Comparison of ENCODE assay signal across 22 mouse cellular contexts in genomic region chr11:62541581-62541980, GRCm38 (mm10). TPM values are rescaled to one million over a fixed set of nuclear protein-coding genes. Genes with fewer than 3 reads are reported as not detected.
DNase-seq lines count a peak whose midpoint lies in the region; ATAC-seq and TF ChIP-seq lines count a peak whose summit lies in the region.
"Had no signal": no experiment of that assay in that cellular context is flagged by ENCODE, and none has a peak within 500 bp of the region (broad histone marks: within the 10 kb centered on the region; RNA-seq: fewer than 3 reads in every experiment).

No protein-coding gene starts in this region.

- H3K9ac ChIP-seq in heart, adult 2 months (ENCODE audit: low read depth, low read length), result no peak overlapping the region
- H3K9ac ChIP-seq in CH12.LX (ENCODE audit: insufficient read depth, low read depth), result 0 out of 2 replicates have a peak overlapping the region, but pooled peaks have one; percentile 5
- H3K9ac ChIP-seq: forebrain, embryonic 13.5 days; forebrain, postnatal 0 days; hindbrain, embryonic 13.5 days; intestine, embryonic 15.5 days had no signal

- TF ChIP-seq RAD21 in CH12.LX (IDR thresholded peaks at IDR 0.05; ENCODE audit: low read depth, low read length), result no peak

- intact Hi-C loops in heart, adult 2 months (cut with DNase I), result no loop called here

- no peaks in the 10 kb centered on the region for H3K27me3 ChIP-seq in heart, adult 2 months (ENCODE audit: control insufficient read depth, insufficient read depth, low read length)
- H3K27me3 ChIP-seq in CH12.LX (replicated peaks), result peaks cover 29% of the 10 kb centered on the region

- peaks cover 3% of the 10 kb centered on the region for H3K4me1 ChIP-seq in heart, adult 2 months (ENCODE audit: control insufficient read depth, insufficient read depth, low read length)
- H3K4me1 ChIP-seq in CH12.LX (ENCODE audit: control insufficient read depth in 1 of 2, insufficient read depth in 2 of 2), result peaks cover 10 to 31% of the 10 kb centered on the region in 2 experiments

- no peaks in the 10 kb centered on the region for H3K9me3 ChIP-seq in CH12.LX (replicated peaks; ENCODE audit: low read length)
- H3K9me3 ChIP-seq: forebrain, embryonic 10.5 days; forebrain, embryonic 13.5 days; hindbrain, embryonic 13.5 days; intestine, embryonic 15.5 days had no signal

- no peak for TF ChIP-seq CTCF in heart, adult 2 months (IDR thresholded peaks at IDR 0.05)
- no peak for TF ChIP-seq CTCF in CH12.LX (conservative IDR thresholded peaks at IDR 0.05 in 1 of 2, IDR thresholded peaks at IDR 0.05 in 1 of 2; ENCODE audit: low read depth in 2 of 2, low read length in 2 of 2)

- H3K4me2 ChIP-seq in CH12.LX (ENCODE audit: insufficient read depth, low read depth, poor library complexity, severe bottlenecking), result peak overlapping the region; percentile 60; the same call in 1 of the 2 replicates
- H3K4me2 ChIP-seq: forebrain, embryonic 13.5 days; heart, embryonic 11.5 days; hindbrain, embryonic 13.5 days; intestine, embryonic 15.5 days had no signal

- H3K27ac ChIP-seq in heart, adult 2 months, result no peak overlapping the region
- peak overlapping the region; percentile 10; the same call in 1 of the 2 replicates for H3K27ac ChIP-seq in CH12.LX (ENCODE audit: insufficient read depth, low read depth)
- H3K27ac ChIP-seq: forebrain, embryonic 10.5 days; forebrain, embryonic 13.5 days; gastrocnemius, adult 2 months; hindbrain, embryonic 13.5 days; intestine, embryonic 15.5 days had no signal

- no peak overlapping the region for H3K4me3 ChIP-seq in heart, adult 2 months
- no peak overlapping the region for H3K4me3 ChIP-seq in CH12.LX (replicated peaks in 1 of 3; ENCODE audit: low read depth in 2 of 3, low read length in 2 of 3, poor library complexity in 1 of 3)
- H3K4me3 ChIP-seq: forebrain, embryonic 10.5 days; forebrain, embryonic 13.5 days; gastrocnemius, adult 2 months; hindbrain, embryonic 13.5 days; intestine, embryonic 15.5 days had no signal

- dilution Hi-C loops in CH12.LX (cut with MboI; ENCODE audit: extremely low pct_ligation_motif_present, extremely low pct_unique_long_range_greater_than_20kb, low sequenced_read_pairs), result no loop called here

- no peaks in the 10 kb centered on the region; the same call in 1 of the 2 replicates for H3K79me2 ChIP-seq in heart, adult 2 months (replicated peaks; ENCODE audit: control insufficient read depth, insufficient read depth, low read length)
- peaks cover 16% of the 10 kb centered on the region for H3K79me2 ChIP-seq in CH12.LX (replicated peaks; ENCODE audit: control insufficient read depth, extremely low read depth, insufficient read depth, poor library complexity, severe bottlenecking)

- peak; percentile 51 for DNase-seq in heart, adult 11 months
- DNase-seq in heart, adult 2 months, result no peak
- DNase-seq in CH12.LX (ENCODE audit: extremely low read depth), result peak; percentile 44
- no peak for DNase-seq in cerebellum, postnatal 25 days
- no peak for DNase-seq in kidney, postnatal 4 days
- DNase-seq: adrenal gland, adult 8-10 months; adrenal gland, postnatal 25 days; cerebellum, adult 11-12 months; cerebellum, adult 8-10 months; cerebellum, postnatal 10 days; forebrain, postnatal 0 days; gastrocnemius, adult 2 months; gastrocnemius, postnatal 14 days had no signal

- in situ Hi-C loops in CH12.LX (cut with MboI; ENCODE audit: low pct_ligation_motif_present, low pct_unique_long_range_greater_than_20kb, low sequenced_read_pairs), result no loop called here

- TF ChIP-seq POLR2A in heart, adult 2 months (IDR thresholded peaks at IDR 0.05; ENCODE audit: insufficient read depth, low read depth, low read length), result no peak
- peak; percentile 64 for TF ChIP-seq POLR2A in CH12.LX (IDR thresholded peaks at IDR 0.05; ENCODE audit: low read depth, low read length)

- WGBS in heart, adult 2 months, result 81% methylated on average over 8 of the region's 8 CpGs

- ATAC-seq in megakaryocyte progenitor cell, adult 5-6 weeks (replicated peaks; ENCODE audit: poor library complexity), result peak; percentile 33; the same call in 1 of the 2 replicates
- ATAC-seq: activated CD4-positive, CD25-positive, alpha-beta regulatory T cell, adult 4 months; CD4-positive, CD25-positive, alpha-beta regulatory T cell, adult 4 months; forebrain, embryonic 13.5 days; forebrain, postnatal 0 days; hindbrain, embryonic 16.5 days; intestine, embryonic 15.5 days had no signal

- TF ChIP-seq EP300 in heart, adult 2 months (IDR thresholded peaks at IDR 0.05; ENCODE audit: insufficient read depth, low read depth, low read length), result no peak
- TF ChIP-seq EP300 in CH12.LX (IDR thresholded peaks at IDR 0.05; ENCODE audit: low read length), result no peak; the same call in 1 of the 2 replicates

- no peaks in the 10 kb centered on the region for H3K36me3 ChIP-seq in heart, adult 2 months (ENCODE audit: control insufficient read depth, insufficient read depth, low read length)
- H3K36me3 ChIP-seq in CH12.LX (replicated peaks in 1 of 2; ENCODE audit: control insufficient read depth in 1 of 2, insufficient read depth in 1 of 2, low read length in 1 of 2), result peaks cover 0 to 7% of the 10 kb centered on the region in 2 experiments
- H3K36me3 ChIP-seq: hindbrain, embryonic 13.5 days; intestine, embryonic 15.5 days had no signal

TF ChIP-seq in CH12.LX, 34 proteins besides CTCF, POLR2A, EP300 and RAD21:
- TF ChIP-seq USF2 (conservative IDR thresholded peaks at IDR 0.05; ENCODE audit: low read depth, low read length) (no peak), SIN3A (IDR thresholded peaks at IDR 0.05; ENCODE audit: low read length) (no peak), MYC (IDR thresholded peaks at IDR 0.05; ENCODE audit: low read depth, low read length) (peak; percentile 27; the same call in 1 of the 2 replicates), IRF4 (IDR thresholded peaks at IDR 0.05; ENCODE audit: low read depth, low read length) (no peak), PAX5 (IDR thresholded peaks at IDR 0.05; ENCODE audit: low read length) (no peak), JUND (conservative IDR thresholded peaks at IDR 0.05; ENCODE audit: low read depth, low read length) (0 out of 2 replicates have a peak, but pooled peaks have one; percentile 29), NRF1 (IDR thresholded peaks at IDR 0.05; ENCODE audit: low read depth, low read length) (no peak), JUN (IDR thresholded peaks at IDR 0.05; ENCODE audit: insufficient read depth, low read depth, low read length) (peak; percentile 15; the same call in 1 of the 2 replicates), MAZ (IDR thresholded peaks at IDR 0.05; ENCODE audit: low read depth, low read length) (0 out of 2 replicates have a peak, but pooled peaks have one; percentile 37)

RNA-seq across cellular contexts. Expression of gene Cenpv, which starts 2.5 kb away (rescaled TPM):
- total RNA-seq in heart, adult 2 months (2021), result 10 to 100 TPM; 25.0 to 25.8 TPM
- 30.8 and 54.7 TPM in 2 replicates for polyA plus RNA-seq in heart, adult 2 months (2012; rRNA removed)
- 98.8 and 107 TPM in 2 replicates for total RNA-seq in CH12.LX (2012; rRNA removed)
- total RNA-seq in CH12.LX (2014; rRNA removed), result 24.1 and 24.4 TPM in 2 replicates
- polyA plus RNA-seq in CH12.LX (2012; ENCODE audit: insufficient read length, low read depth), result 24.9 and 33.6 TPM in 2 replicates
- 44.5 and 46.9 TPM in 2 replicates for total RNA-seq in megakaryocyte progenitor cell, adult 5-6 weeks (2015)
- total RNA-seq in megakaryocyte progenitor cell, adult 5-6 weeks (2017), result 13.6 and 25.4 TPM in 2 replicates

RNA-seq across cellular contexts. Expression of gene Ubb, which starts 9.4 kb away (rescaled TPM):
- 100 to 1,000 TPM; 626 to 699 TPM for total RNA-seq in heart, adult 2 months (2021)
- 1,026 and 1,119 TPM in 2 replicates for polyA plus RNA-seq in heart, adult 2 months (2012; rRNA removed)
- total RNA-seq in CH12.LX (2012; rRNA removed) (2,030 and 2,098 TPM in 2 replicates), CH12.LX (2014; rRNA removed) (929 and 1,092 TPM in 2 replicates)
- 1,487 and 1,562 TPM in 2 replicates for polyA plus RNA-seq in CH12.LX (2012; ENCODE audit: insufficient read length, low read depth)
- total RNA-seq in megakaryocyte progenitor cell, adult 5-6 weeks (2015), result 1,569 and 1,579 TPM in 2 replicates
- 1,004 and 1,153 TPM in 2 replicates for total RNA-seq in megakaryocyte progenitor cell, adult 5-6 weeks (2017)

RNA-seq across cellular contexts. Expression of gene Trpv2, which starts 32.7 kb away (rescaled TPM):
- total RNA-seq in heart, adult 2 months (2021), result 1 to 10 TPM; 2.6 to 3.5 TPM
- 4.6 and 5.6 TPM in 2 replicates for polyA plus RNA-seq in heart, adult 2 months (2012; rRNA removed)
- 58.7 and 59.3 TPM in 2 replicates for total RNA-seq in CH12.LX (2012; rRNA removed)
- 36.0 and 39.2 TPM in 2 replicates for total RNA-seq in CH12.LX (2014; rRNA removed)
- polyA plus RNA-seq in CH12.LX (2012; ENCODE audit: insufficient read length, low read depth), result 42.3 and 46.2 TPM in 2 replicates
- 9.0 and 13.9 TPM in 2 replicates for total RNA-seq in megakaryocyte progenitor cell, adult 5-6 weeks (2015)
- total RNA-seq in megakaryocyte progenitor cell, adult 5-6 weeks (2017), result 10.5 and 12.9 TPM in 2 replicates

Comparison
In these comparisons a context has a peak if more than half of its experiments do, and no peak if none do; other contexts are left out.
1. DNase-seq: peak in heart, adult 11 months (single experiment) and CH12.LX (single experiment); none in heart, adult 2 months (0 of 2), cerebellum, postnatal 25 days (0 of 2) and kidney, postnatal 4 days (0 of 2).